In the genomic region with DNA sequence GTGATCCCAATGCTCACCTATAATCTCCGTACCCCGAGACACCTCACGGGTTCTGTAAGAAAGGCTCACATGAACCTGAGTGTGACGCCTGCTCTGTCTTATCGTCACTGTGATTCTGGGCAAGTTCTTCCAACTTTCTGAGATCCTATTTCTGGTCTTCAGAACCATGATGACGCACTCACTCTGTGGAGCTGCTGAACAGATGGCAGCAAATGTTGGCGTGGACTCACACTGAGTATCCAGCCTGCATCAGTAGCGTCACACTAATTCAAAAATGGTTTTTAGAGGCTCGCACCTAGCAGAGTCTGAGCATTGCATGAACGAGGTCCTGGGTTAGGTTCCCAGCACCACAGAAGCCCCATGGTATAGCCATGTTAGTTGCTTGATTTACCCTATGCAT, we compare ENCODE assay signal across 16 mouse cellular contexts.
DNase-seq lines count a peak whose midpoint lies in the region; ATAC-seq and TF ChIP-seq lines count a peak whose summit lies in the region.
"Had no signal": no experiment of that assay in that cellular context is flagged by ENCODE, and none has a peak within 500 bp of the region (broad histone marks: within the 10 kb centered on the region; RNA-seq: fewer than 3 reads in every experiment).

No protein-coding gene starts in this region.

- H3K36me3 ChIP-seq in midbrain, embryonic 14.5 days (ENCODE audit: control insufficient read depth, insufficient read depth, low read length), result no peaks in the 10 kb centered on the region
- H3K36me3 ChIP-seq: heart, embryonic 12.5 days; hindbrain, embryonic 10.5 days; liver, embryonic 13.5 days; midbrain, embryonic 12.5 days had no signal

- 95% methylated on average over 10 of the region's 10 CpGs for WGBS in midbrain, embryonic 14.5 days

- no peaks in the 10 kb centered on the region for H3K27me3 ChIP-seq in midbrain, embryonic 14.5 days (ENCODE audit: control insufficient read depth, insufficient read depth, low read length)
- H3K27me3 ChIP-seq: heart, embryonic 12.5 days; liver, embryonic 13.5 days; midbrain, embryonic 12.5 days had no signal

- H3K9me3 ChIP-seq in midbrain, embryonic 14.5 days (ENCODE audit: control insufficient read depth, low read length), result no peaks in the 10 kb centered on the region
- H3K9me3 ChIP-seq: heart, embryonic 12.5 days; hindbrain, embryonic 10.5 days; liver, embryonic 13.5 days; midbrain, embryonic 12.5 days had no signal

- intact Hi-C loops in left cerebral cortex, postnatal 4 days (cut with DNase I), result no loop called here
- intact Hi-C loops in left cerebral cortex, adult 2 months (cut with DNase I), result no loop called here

- no peak for TF ChIP-seq CTCF in left cerebral cortex, adult 2 months (IDR thresholded peaks at IDR 0.05)

- peaks cover 10% of the 10 kb centered on the region for H3K4me1 ChIP-seq in midbrain, embryonic 14.5 days (ENCODE audit: control insufficient read depth, insufficient read depth, low read length)
- H3K4me1 ChIP-seq: liver, embryonic 13.5 days had no signal

- DNase-seq in left cerebral cortex, adult 11 months (ENCODE audit: low spot score), result peak; percentile 30
- DNase-seq in left cerebral cortex, postnatal 4 days, result no peak
- DNase-seq in frontal cortex, postnatal 10 days (ENCODE audit: low spot score in 2 of 2), result peak; percentile 25 to 27
- peak; percentile 20 to 54 for DNase-seq in left cerebral cortex, adult 2 months (ENCODE audit: extremely low spot score in 1 of 2, low spot score in 2 of 2)
- DNase-seq in right cerebral cortex, postnatal 4 days, result peak; percentile 10
- no peak for DNase-seq in midbrain, embryonic 14.5 days
- DNase-seq in adrenal gland, postnatal 36 days, result no peak
- DNase-seq in spleen, adult 18-20 months, result no peak
- DNase-seq: adrenal gland, postnatal 14 days; kidney, postnatal 10 days; liver, embryonic 13.5 days; thymus, adult 18-20 months had no signal

- no peak overlapping the region for H3K9ac ChIP-seq in midbrain, embryonic 14.5 days (replicated peaks; ENCODE audit: low read length)
- H3K9ac ChIP-seq: heart, embryonic 12.5 days; liver, embryonic 13.5 days; midbrain, embryonic 12.5 days had no signal

- no peak overlapping the region for H3K4me3 ChIP-seq in left cerebral cortex, adult 2 months
- H3K4me3 ChIP-seq in midbrain, embryonic 14.5 days (replicated peaks; ENCODE audit: low read depth, low read length), result no peak overlapping the region
- H3K4me3 ChIP-seq: heart, embryonic 12.5 days; hindbrain, embryonic 10.5 days; liver, embryonic 13.5 days; midbrain, embryonic 12.5 days had no signal

- no peak overlapping the region for H3K27ac ChIP-seq in left cerebral cortex, adult 2 months
- H3K27ac ChIP-seq in midbrain, embryonic 14.5 days (replicated peaks; ENCODE audit: low read depth, low read length), result no peak overlapping the region
- H3K27ac ChIP-seq: hindbrain, embryonic 10.5 days; liver, embryonic 13.5 days; midbrain, embryonic 12.5 days had no signal

- ATAC-seq in midbrain, embryonic 14.5 days (ENCODE audit: low FRiP score, low TSS enrichment), result no peak
- ATAC-seq: inflammation-experienced regulatory T-cells, adult 6 months had no signal

- no peak overlapping the region for H3K4me2 ChIP-seq in midbrain, embryonic 14.5 days (ENCODE audit: low read length)
- H3K4me2 ChIP-seq: heart, embryonic 12.5 days; liver, embryonic 13.5 days; midbrain, embryonic 12.5 days had no signal

Comparison
In these comparisons a context has a peak if more than half of its experiments do, and no peak if none do; other contexts are left out.
1. DNase-seq: peak in left cerebral cortex, adult 11 months (single experiment), frontal cortex, postnatal 10 days (2 of 2), left cerebral cortex, adult 2 months (2 of 2) and right cerebral cortex, postnatal 4 days (single experiment); none in left cerebral cortex, postnatal 4 days (single experiment), midbrain, embryonic 14.5 days (single experiment), adrenal gland, postnatal 36 days (0 of 2) and spleen, adult 18-20 months (0 of 2).